Mouse (Mus musculus) retina, embryonic 14.5 days (tissue): ENCODE results near the gene Mdm1.
"Not testable (repeated sequence)": the region's sequence is repeated elsewhere in the genome, so short reads cannot be mapped to it uniquely, and the experiment has no call there.

Experiments used
- DNase-seq: peaks from one replicate; pipeline ENCODE4 v3.0.0-alpha.2; 2015; ENCODE audit warnings: low spot score

Mdm1 gene

DNA sequence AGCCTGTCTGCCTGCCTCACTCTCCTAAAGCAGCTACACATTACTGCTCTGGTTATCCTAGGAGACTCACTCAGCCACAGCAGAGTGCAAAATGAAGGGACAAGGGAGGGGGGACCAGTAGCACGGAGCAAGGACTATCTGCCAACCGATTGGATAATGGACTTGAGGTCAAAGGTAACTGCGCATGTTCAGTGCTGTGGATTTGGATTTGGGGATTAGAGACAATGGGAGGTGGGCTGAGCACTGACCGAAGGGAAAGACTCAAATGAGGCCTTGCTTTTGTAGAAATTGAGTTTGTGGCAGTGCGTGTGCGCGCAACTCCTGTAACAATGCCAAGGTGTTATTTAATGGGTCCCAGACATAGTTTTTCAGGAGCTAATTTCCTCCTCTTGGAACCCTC lies 16.4 kb upstream of the Mdm1 start:
- no peak for DNase-seq

GRCm38 (mm10) chr10:118125776-118126445 lies 15.7 kb upstream of the Mdm1 start:
- DNase-seq = no peak

DNA sequence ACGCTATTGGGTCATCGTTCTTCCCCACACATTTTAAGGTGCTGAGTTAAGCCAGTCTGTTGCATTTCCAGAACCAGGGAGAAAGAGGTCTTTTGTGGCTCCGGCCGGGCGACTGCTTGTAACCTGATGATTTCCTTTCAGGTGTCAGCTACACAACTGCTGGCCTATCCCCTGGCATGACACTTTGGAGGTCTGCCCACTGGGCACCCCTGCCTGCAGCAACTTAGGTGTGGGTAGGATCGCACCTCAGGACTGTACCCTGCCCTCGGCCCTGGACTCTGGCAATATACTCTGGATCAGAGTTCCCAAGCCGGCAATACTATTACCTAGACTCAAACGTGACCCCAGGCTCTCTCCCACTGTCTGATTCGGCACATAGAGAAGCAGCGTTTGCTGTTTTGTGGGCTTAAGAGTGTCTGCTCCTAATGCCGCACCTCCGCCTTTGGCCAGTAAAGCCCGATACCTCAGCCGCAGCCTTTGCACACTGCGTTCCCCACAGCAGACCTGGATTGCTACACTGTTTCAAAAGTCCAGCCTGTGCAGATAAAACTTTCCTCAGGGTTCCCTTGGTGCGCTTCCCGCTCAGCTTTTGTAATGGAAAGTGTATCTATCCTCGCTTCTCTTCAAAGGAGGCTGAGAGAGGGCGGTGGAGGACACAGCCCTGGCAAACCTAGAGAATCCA lies 12.5 kb upstream of the Mdm1 start:
- DNase-seq = no peak

DNA sequence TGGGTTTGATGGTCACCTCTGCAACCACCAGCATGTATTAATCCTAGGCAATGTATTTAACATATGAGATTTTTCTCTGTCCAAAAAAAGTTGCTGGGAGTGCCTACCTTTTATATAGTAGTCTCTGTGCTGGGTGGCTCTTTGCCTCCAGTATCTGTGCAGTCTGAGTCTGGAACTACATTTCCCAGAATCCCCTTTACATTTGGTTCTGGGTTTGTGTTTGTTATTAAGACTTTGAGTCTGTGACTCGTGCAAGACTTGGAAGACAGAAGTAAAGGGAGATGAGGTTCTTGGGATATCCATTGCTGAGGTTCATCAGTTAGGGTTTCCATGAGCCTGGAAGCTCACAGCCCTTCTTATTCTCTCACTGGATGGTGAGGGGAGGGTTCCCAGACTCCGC lies 11.6 kb upstream of the Mdm1 start:
- no peak for DNase-seq

DNA sequence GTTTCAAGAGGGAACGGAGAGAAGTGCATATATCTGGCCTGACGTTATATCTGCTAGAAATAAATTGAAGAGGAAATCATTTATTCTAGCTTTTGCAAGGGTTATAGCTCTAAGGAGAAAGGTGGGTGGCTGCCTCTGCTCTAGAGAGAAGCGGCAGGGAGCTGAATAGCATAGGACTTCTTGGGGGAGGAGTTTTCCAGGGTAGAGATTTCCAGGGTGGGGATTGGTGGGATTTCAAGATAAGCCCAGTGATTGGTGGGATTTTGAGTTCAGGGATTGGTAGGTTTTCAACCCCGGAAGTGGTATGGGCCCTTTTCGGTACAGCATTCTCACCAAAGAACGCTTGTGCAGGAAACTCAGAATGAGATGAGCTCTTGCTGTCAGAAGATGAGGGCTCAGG lies 8.6 kb upstream of the Mdm1 start:
- DNase-seq = no peak

- no peak for DNase-seq
Observed at GRCm38 (mm10) chr10:118138508-118138907, 3.1 kb upstream of the Mdm1 start.

GRCm38 (mm10) chr10:118139837-118140570 lies 1.6 kb upstream of the Mdm1 start:
- DNase-seq = no peak

- no peak for DNase-seq
Observed at GRCm38 (mm10) chr10:118141884-118142801, 532 bp downstream of the Mdm1 start.

- DNase-seq = no peak
Observed at GRCm38 (mm10) chr10:118149381-118149780, 7.8 kb downstream of the Mdm1 start.

GRCm38 (mm10) chr10:118150866-118151265 lies 9.3 kb downstream of the Mdm1 start:
- DNase-seq = no peak

DNA sequence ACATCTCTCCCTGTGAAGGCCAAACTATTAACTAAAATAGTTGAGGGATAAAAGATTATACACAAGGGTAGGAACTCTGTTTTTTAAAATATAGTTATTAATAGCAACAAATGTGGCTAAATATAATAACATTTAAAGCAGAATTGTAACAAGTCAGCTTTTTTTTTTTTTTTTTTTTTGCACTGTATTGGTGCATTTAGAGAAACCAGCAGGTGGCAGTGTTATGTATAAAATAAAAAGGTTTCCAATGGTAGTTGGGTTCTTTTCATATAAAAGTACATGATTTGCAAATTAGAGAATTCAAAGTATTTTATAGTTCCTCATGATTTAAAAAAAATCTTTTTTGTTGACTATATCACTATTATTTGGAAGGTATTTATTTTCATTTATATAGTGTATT lies 14.3 kb downstream of the Mdm1 start:
- DNase-seq = peak; percentile 77

DNA sequence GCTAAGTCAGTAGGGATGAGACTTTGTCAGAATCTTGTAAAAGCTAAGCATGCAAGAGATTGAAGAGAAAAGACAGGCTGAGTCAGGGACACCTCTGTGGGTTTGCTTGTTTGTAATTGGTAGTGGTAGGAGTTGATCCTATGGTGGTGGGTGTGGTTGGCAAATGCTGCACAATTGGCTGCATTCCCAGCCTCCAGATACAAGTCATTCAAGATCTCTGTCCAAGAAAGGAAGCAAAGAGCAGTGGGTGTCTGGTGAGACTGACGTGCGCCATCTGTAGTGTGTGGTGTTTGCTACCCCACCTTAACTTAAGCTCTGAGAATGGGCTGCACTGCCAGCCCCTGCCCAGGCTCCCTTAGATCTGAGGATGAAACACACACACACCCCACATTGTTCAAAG lies 19.5 kb downstream of the Mdm1 start:
- DNase-seq = no peak

DNA sequence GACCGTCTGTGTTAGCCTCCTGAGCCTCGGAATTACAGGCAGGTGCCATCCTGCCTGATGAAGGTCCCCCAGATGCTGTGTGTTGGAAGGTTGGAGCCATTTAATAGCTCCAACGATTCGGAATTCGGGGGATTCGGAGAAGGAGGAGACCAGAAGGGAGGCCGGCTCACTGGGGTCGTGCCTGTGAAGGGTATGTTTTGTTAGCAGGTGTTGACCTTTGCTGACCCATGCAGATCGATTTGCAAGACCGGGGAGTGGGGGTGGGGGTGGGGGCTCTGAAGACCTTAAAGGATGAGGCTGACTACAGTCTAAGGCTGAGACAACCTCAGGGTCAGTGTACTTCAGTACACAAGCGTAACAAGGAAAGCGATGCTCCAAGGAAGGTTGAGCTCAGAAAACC lies 27.6 kb downstream of the Mdm1 start:
- no peak for DNase-seq

DNA sequence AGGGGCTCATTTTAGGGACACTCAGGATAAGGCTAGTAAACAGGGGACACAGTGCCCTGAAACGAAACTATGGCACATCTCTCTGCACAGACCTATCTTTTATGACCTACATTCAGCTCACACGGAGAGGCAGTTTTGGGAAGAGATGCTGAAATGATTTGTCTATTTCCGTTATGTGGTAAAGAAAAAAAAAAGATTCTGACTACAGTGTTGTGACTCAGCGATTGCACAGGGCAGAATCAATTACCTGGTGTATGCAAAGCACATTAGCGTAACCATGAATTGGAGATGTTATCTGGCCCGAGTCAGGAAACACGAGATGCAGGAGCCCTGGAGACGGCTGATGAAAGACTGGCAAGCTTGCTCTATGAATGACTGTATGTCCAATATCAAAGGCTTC lies 30.8 kb downstream of the Mdm1 start:
- DNase-seq = no peak

DNA sequence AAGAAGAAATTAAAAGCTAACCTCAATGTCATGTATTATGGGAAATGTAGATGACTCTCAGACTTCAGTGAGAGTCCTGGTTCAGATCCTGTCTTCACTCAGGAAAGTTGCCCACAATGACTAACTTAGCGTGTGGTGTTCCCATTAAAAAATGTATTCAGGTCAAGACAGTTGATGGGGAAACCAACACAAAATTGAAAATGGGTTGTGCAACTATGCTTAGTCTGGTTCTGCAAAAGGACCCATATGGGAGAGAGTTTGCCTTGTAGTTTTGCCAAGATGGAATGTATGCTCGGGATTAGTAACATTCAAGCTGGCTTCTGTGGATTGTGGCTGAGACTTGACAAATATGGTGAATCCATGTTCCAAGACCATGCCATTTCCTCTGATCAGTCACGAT lies 31.3 kb downstream of the Mdm1 start:
- no peak for DNase-seq

DNA sequence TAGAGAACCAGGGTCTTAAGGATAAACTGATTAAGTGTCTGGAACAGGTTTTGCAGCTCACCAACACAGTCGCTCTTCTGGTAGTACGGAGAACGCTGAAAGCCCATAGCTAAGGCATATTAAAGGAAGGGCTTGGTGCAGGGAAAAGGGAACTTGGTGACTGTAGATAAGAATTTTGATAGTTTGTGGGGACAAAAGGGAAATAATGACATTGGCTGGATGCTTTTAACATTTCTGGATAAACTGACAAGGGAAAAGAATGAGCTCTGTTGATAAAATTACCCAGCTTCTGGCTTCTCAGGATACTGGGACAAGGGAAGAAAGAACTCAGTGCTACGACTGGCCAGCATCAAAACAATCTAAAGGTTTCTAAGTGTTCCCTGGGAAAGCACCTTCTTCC lies 33.9 kb downstream of the Mdm1 start:
- not testable (repeated sequence) for DNase-seq

- no peak for DNase-seq
Observed at GRCm38 (mm10) chr10:118178735-118179151, 37.1 kb downstream of the Mdm1 start.

GRCm38 (mm10) chr10:118179265-118179664 lies 37.7 kb downstream of the Mdm1 start:
- no peak for DNase-seq

DNA sequence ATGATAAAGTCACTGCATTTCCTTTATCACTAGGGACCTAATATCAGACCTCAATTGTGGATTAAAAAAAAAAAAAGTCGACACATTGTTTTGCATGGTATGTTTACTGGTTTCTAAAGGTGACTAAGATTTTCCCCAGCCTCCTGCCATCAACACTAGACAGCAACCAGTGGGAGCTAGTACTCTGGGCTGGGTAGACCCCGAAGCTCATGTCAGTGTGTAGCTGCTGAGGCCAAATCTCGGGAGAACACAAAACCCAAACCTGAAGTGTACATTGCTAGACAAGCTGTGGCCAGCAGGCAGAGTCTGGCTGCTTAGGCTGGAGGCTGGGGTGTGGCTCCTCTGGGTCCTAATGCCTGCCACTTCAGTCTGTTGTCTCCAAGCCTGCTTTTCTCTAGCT lies 53.5 kb downstream of the Mdm1 start:
- peak; percentile 9 for DNase-seq

- DNase-seq = no peak
Observed at GRCm38 (mm10) chr10:118204642-118205041, 63.0 kb downstream of the Mdm1 start, which contains the start of gene Il22. TSS of gene Il22 (plus strand) at chr10:118204942.

- not testable (repeated sequence) for DNase-seq
Observed at GRCm38 (mm10) chr10:118215719-118216393, 74.2 kb downstream of the Mdm1 start.
